Mouse (Mus musculus) midbrain, embryonic 10.5 days (tissue): ENCODE results near the gene Slc25a34. TPM values are rescaled to one million over a fixed set of nuclear protein-coding genes. Genes with fewer than 3 reads are reported as not detected.

ENCODE experiments used
- DNase-seq: peaks from one replicate; pipeline ENCODE4 v3.0.0-alpha.2; 2017; ENCODE audit warnings: low spot score
- H3K27ac ChIP-seq: fragments of 300-500 bp; sonication (generic); replicated peaks from 2 replicates; pipeline ENCODE4 v1.5.1; 2016; ENCODE audit warnings: mild to moderate bottlenecking
- H3K27me3 ChIP-seq: fragments of 300-500 bp; sonication (generic); 2 replicates; pipeline ENCODE4 v1.6.1; 2016; ENCODE audit warnings: low read depth, mild to moderate bottlenecking; ENCODE audit not compliant: poor library complexity, severe bottlenecking
- H3K36me3 ChIP-seq: fragments of 300-500 bp; sonication (generic); 2 replicates; pipeline ENCODE4 v1.6.1; 2016; ENCODE audit warnings: mild to moderate bottlenecking, moderate library complexity
- H3K4me1 ChIP-seq: fragments of 300-500 bp; sonication (generic); 2 replicates; pipeline ENCODE4 v1.6.1; 2016
- H3K4me3 ChIP-seq: fragments of 300-500 bp; sonication (generic); 2 replicates; pipeline ENCODE4 v1.5.1; 2016; ENCODE audit warnings: mild to moderate bottlenecking, moderate library complexity
- H3K9me3 ChIP-seq: fragments of 300-500 bp; sonication (generic); replicated peaks from 2 replicates; pipeline ENCODE4 v1.6.1; 2016; ENCODE audit warnings: mild to moderate bottlenecking
- WGBS: fragments of 180-500 bp; shearing (Covaris S2); methylation state at CpG from one replicate; pipeline ENCODE4 v1.1.7; 2016; 5-methylcytosine and 5-hydroxymethylcytosine counted together
- polyA plus RNA-seq: library from polyadenylated mRNA; unstranded; fragments of >200 nt; fragmentation: Nextera tagmentation; extraction: Ambion mirVana; gene quantifications from 2 replicates; pipeline ENCODE4 v1.2.1, GENCODE M21; 2016

The Slc25a34 gene
- polyA plus RNA-seq, 1 experiment from 2014 or later: 0.05 TPM

- H3K4me1 ChIP-seq: 0 out of 2 replicates have a peak, but pooled peaks cover 12% of the 10 kb centered on the region
- H3K9me3 ChIP-seq: no peaks in the 10 kb centered on the region
- H3K27ac ChIP-seq: no peak overlapping the region
- DNase-seq: no peak
- WGBS: 84% methylated on average over 12 of the region's 12 CpGs
- H3K36me3 ChIP-seq: peaks cover 76% of the 10 kb centered on the region
- no peaks in the 10 kb centered on the region for H3K27me3 ChIP-seq
- H3K4me3 ChIP-seq: no peak overlapping the region
These were observed 32.4 kb upstream of the Slc25a34 start for GRCm38 (mm10) chr4:141655908-141656608.

- no peaks in the 10 kb centered on the region for H3K27me3 ChIP-seq
- no peak for DNase-seq
- H3K9me3 ChIP-seq: no peaks in the 10 kb centered on the region
- no peak overlapping the region for H3K27ac ChIP-seq
- 95% methylated on average over 6 of the region's 6 CpGs for WGBS
- H3K4me1 ChIP-seq: 0 out of 2 replicates have a peak, but pooled peaks cover 12% of the 10 kb centered on the region
- peaks cover 65% of the 10 kb centered on the region for H3K36me3 ChIP-seq
- no peak overlapping the region for H3K4me3 ChIP-seq
These were observed 30.9 kb upstream of the Slc25a34 start for GRCm38 (mm10) chr4:141654509-141654908.

DNA sequence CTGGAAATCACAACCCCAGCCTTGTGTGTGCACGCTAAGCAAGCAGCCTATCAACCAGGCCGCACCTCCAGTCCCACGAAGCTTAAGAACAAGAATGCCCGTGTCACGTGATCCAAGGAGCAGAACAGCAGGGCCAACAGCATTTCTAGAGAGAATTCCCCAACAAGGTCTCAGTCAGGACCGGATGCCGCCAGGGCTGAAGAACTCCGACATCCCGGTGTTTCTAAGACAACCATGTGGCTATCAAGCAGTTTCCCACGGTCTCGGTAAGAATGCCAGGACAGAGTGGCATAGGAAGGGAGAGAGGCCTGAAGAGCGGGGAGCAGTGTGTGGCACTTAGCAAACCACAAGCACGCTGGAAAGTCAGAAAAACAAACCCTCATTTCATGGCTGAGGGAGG is 30.2 kb upstream of the Slc25a34 start:
- Histone ChIP-seq H3K4me3 (no peak overlapping the region), H3K9me3 (no peaks in the 10 kb centered on the region), H3K27me3 (no peaks in the 10 kb centered on the region), H3K36me3 (peaks cover 69% of the 10 kb centered on the region), H3K4me1 (0 out of 2 replicates have a peak, but pooled peaks cover 12% of the 10 kb centered on the region), H3K27ac (no peak overlapping the region)
- no peak for DNase-seq
- WGBS: 94% methylated on average over 13 of the region's 13 CpGs

- Histone ChIP-seq H3K9me3 (no peaks in the 10 kb centered on the region), H3K4me3 (no peak overlapping the region), H3K4me1 (0 out of 2 replicates have a peak, but pooled peaks cover 12% of the 10 kb centered on the region), H3K27ac (no peak overlapping the region), H3K27me3 (no peaks in the 10 kb centered on the region), H3K36me3 (peaks cover 70% of the 10 kb centered on the region)
- 92% methylated on average over 8 of the region's 8 CpGs for WGBS
- no peak for DNase-seq
These were observed 29.4 kb upstream of the Slc25a34 start for GRCm38 (mm10) chr4:141653044-141653443.

GRCm38 (mm10) chr4:141651944-141652343 is 28.3 kb upstream of the Slc25a34 start:
- Histone ChIP-seq H3K4me3 (no peak overlapping the region), H3K27ac (no peak overlapping the region), H3K27me3 (no peaks in the 10 kb centered on the region), H3K4me1 (0 out of 2 replicates have a peak, but pooled peaks cover 8% of the 10 kb centered on the region), H3K9me3 (no peaks in the 10 kb centered on the region), H3K36me3 (peaks cover 74% of the 10 kb centered on the region)
- WGBS: 91% methylated on average over 10 of the region's 10 CpGs
- no peak for DNase-seq

DNA sequence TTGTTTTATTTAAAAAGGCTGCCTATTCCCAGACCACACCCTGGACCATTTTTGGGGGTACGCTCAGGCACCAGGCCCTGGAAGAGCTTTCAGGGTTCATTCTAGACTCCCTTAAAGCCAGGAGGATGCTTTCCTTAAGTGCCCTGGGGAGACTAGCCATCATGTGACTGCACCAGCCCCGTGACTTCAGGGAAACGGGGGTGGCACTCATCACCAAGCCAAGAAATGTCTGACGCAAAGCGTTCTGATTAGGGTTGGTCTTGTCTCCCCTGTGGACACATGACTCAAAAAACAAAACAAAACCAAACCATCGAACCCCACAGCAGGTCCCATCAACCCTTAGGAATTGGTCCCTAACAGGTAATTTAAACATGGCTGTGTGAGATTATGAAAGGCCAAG is 27.7 kb upstream of the Slc25a34 start:
- Histone ChIP-seq H3K27ac (no peak overlapping the region), H3K4me3 (no peak overlapping the region), H3K9me3 (no peaks in the 10 kb centered on the region), H3K4me1 (0 out of 2 replicates have a peak, but pooled peaks cover 6% of the 10 kb centered on the region), H3K27me3 (no peaks in the 10 kb centered on the region), H3K36me3 (peaks cover 75% of the 10 kb centered on the region)
- no peak for DNase-seq
- 94% methylated on average over 6 of the region's 6 CpGs for WGBS

GRCm38 (mm10) chr4:141649244-141649643 is 25.6 kb upstream of the Slc25a34 start:
- Histone ChIP-seq H3K27ac (no peak overlapping the region), H3K4me3 (no peak overlapping the region), H3K9me3 (no peaks in the 10 kb centered on the region), H3K4me1 (0 out of 2 replicates have a peak, but pooled peaks cover 6% of the 10 kb centered on the region), H3K27me3 (no peaks in the 10 kb centered on the region), H3K36me3 (peaks cover 62% of the 10 kb centered on the region)
- no peak for DNase-seq
- 88% methylated on average over 6 of the region's 6 CpGs for WGBS

GRCm38 (mm10) chr4:141648262-141648661 is 24.6 kb upstream of the Slc25a34 start:
- 91% methylated on average over 5 of the region's 5 CpGs for WGBS
- Histone ChIP-seq H3K9me3 (no peaks in the 10 kb centered on the region), H3K4me1 (0 out of 2 replicates have a peak, but pooled peaks cover 6% of the 10 kb centered on the region), H3K27ac (no peak overlapping the region), H3K4me3 (no peak overlapping the region), H3K27me3 (no peaks in the 10 kb centered on the region), H3K36me3 (peaks cover 52% of the 10 kb centered on the region)
- no peak for DNase-seq

DNA sequence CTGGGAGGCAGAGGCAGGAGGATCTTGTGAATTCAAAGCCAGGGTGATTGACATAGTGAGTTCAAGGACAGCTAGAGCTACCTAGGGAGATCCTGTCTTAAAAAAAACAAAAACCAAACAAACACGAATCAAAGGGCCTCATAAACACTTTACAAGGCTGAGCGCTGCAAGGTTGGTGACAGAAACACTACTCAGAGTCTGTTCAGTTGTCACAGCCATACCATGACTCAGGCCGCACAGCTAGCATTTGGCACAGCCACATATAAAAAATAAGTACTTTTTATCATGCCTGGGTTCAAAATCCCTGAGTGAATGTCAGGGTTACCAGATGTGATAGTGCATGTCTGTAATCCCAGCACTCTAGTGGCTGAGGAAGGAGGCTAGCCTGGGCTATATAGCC is 23.6 kb upstream of the Slc25a34 start:
- 0 out of 2 replicates have a peak, but pooled peaks cover 6% of the 10 kb centered on the region for H3K4me1 ChIP-seq
- DNase-seq: no peak

GRCm38 (mm10) chr4:141645988-141646387 is 22.4 kb upstream of the Slc25a34 start:
- no peak overlapping the region for H3K27ac ChIP-seq
- peaks cover 7% of the 10 kb centered on the region; the same call in 1 of the 2 replicates for H3K4me1 ChIP-seq
- H3K27me3 ChIP-seq: no peaks in the 10 kb centered on the region
- DNase-seq: no peak
- 94% methylated on average over 8 of the region's 8 CpGs for WGBS
- peaks cover 52% of the 10 kb centered on the region for H3K36me3 ChIP-seq
- no peak overlapping the region for H3K4me3 ChIP-seq
- no peaks in the 10 kb centered on the region for H3K9me3 ChIP-seq

More for the DNA sequence above, 23.6 kb upstream of the Slc25a34 start:
- WGBS: 96% methylated on average over 3 of the region's 3 CpGs
- no peak overlapping the region for H3K27ac ChIP-seq
- H3K27me3 ChIP-seq: no peaks in the 10 kb centered on the region
- no peaks in the 10 kb centered on the region for H3K9me3 ChIP-seq
- H3K36me3 ChIP-seq: peaks cover 50% of the 10 kb centered on the region
- no peak overlapping the region for H3K4me3 ChIP-seq

DNA sequence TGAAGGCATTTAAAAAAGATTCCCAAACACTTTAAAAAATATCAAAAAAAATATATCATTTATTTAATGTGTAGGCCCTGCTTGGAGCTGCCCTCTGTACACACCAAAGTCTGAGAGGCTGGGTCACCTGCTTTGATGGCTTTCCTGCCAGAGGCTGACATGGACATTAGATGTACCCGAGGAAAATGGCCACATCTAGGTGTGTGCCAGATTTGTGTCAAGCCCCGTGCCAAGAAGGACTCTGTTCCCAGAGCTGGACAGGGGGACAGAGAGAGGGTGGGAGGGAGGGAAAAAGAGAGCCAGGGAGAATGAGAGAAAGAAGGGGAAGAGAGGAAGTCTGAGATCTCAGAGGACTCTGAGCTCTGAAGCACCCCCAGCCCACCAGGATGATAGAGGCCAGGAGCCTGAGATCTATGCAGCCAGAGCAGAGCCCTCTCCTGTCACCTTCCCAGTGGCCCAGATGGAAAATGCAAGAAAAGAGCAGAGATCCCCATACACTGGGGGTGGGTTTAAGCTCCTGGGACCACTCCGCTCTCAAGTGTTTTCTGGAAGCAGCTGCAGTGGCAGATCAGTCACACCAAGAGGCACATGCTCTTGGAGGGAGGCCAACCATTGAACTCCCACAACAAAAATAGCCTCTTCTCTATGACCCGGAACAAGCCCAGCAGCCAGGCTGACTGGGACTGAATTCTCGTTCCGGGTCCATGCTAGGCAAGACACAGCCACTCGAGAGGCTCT is 19.7 kb upstream of the Slc25a34 start:
- no peaks in the 10 kb centered on the region for H3K9me3 ChIP-seq
- WGBS: 80% methylated on average over 7 of the region's 7 CpGs
- H3K27ac ChIP-seq: 0 out of 2 replicates have a peak overlapping the region, but pooled peaks have one; percentile 6
- no peak for DNase-seq
- peaks cover 63% of the 10 kb centered on the region for H3K36me3 ChIP-seq
- peaks cover 8% of the 10 kb centered on the region for H3K4me1 ChIP-seq
- H3K4me3 ChIP-seq: no peak overlapping the region
- H3K27me3 ChIP-seq: no peaks in the 10 kb centered on the region

DNA sequence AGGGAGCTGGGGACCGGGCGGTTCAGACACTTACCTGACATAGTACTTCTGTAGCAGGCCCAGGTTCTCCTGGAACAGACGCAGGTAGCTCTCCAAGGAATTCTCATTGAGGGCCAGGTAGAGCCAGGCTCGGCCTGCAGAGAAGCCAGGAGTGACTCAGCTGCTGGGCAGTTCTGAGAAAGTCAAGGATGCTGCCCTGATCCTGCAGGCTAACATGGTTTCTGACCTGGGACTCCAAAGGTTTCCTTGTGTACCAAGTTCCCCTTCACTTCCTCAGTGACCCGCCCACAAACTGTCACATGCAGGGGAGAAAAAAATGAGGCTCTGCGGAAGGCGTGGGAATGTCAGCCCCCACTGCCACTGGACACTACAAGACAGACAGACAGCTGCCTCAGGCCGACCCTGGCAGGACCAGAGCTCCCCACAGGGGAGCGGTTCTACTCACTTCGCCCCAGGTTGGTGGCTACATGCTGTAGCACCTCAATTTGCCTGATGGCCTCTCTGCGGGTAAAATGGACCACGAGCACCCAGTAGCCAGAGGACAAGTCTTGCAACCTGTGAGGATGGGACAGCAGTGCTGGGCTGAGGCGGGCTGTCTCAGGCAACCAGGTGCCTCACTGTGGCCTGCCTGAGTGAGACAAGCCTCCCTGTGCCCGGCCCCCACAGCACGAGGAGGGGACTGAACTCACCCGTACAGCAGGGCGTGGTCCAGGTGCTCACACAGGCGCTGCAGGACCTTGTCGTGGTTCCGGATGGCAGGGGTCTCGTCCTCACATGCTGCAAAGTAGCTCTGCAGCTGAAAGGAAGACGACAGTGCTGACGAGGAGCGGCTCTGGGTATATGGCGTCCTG is 18.6 kb upstream of the Slc25a34 start:
- 92% methylated on average over 25 of the region's 25 CpGs for WGBS
- Histone ChIP-seq H3K4me1 (peaks cover 11% of the 10 kb centered on the region), H3K9me3 (no peaks in the 10 kb centered on the region), H3K36me3 (peaks cover 64% of the 10 kb centered on the region), H3K27me3 (no peaks in the 10 kb centered on the region), H3K4me3 (no peak overlapping the region), H3K27ac (no peak overlapping the region)
- no peak for DNase-seq
